9 mouse cellular contexts compared by ENCODE assay signal in genomic region chr1:181923384-181923783, GRCm38 (mm10).
DNase-seq lines count a peak whose midpoint lies in the region; ATAC-seq lines count a peak whose summit lies in the region.
"Had no signal": no experiment of that assay in that cellular context is flagged by ENCODE, and none has a peak within 500 bp of the region (broad histone marks: within the 10 kb centered on the region; RNA-seq: fewer than 3 reads in every experiment).

No protein-coding gene starts in this region.

- no peak for DNase-seq in lung, postnatal 25 days (ENCODE audit: low spot score)
- peak; percentile 64 for DNase-seq in embryonic facial prominence, embryonic 10.5 days (ENCODE audit: low spot score)
- peak; percentile 46 to 50 for DNase-seq in heart, postnatal 10 days
- peak; percentile 55 to 82 for DNase-seq in left cerebral cortex, postnatal 25 days (ENCODE audit: low spot score in 2 of 2)
- DNase-seq in right cerebral cortex, postnatal 36 days (ENCODE audit: low spot score in 2 of 2): peak; percentile 58 to 68
- DNase-seq in urinary bladder, postnatal 14 days (ENCODE audit: low spot score): no peak

- ATAC-seq in lung, embryonic 16.5 days (ENCODE audit: low read depth): peak; percentile 47; the same call in 1 of the 2 replicates
- no peak; the same call in 1 of the 2 replicates for ATAC-seq in cerebellum, adult (ENCODE audit: insufficient number of reproducible peaks, low FRiP score, low TSS enrichment)

- intact Hi-C loops in heart, postnatal 10 days (cut with DNase I): loop anchor here (10.0 kb wide), 1 partner anchor 191 kb away; no protein-coding TSS in a partner anchor
- intact Hi-C loops in left cerebral cortex, postnatal 25 days (cut with DNase I): loop anchor here (5.0 to 10.0 kb wide), 2 partner anchors 71 to 94 kb away; partner anchors contain the start of gene Enah

- H3K27ac ChIP-seq in lung, embryonic 16.5 days (ENCODE audit: low read length): no peak overlapping the region
- H3K27ac ChIP-seq in embryonic facial prominence, embryonic 10.5 days (replicated peaks): no peak overlapping the region
- H3K27ac ChIP-seq: macrophage had no signal

- WGBS in lung, embryonic 16.5 days: 67% methylated on average over 24 of the region's 24 CpGs
- 80% methylated on average over 24 of the region's 24 CpGs for WGBS in embryonic facial prominence, embryonic 10.5 days

- no peaks in the 10 kb centered on the region for H3K36me3 ChIP-seq in lung, embryonic 16.5 days (ENCODE audit: control insufficient read depth, insufficient read depth, low read length)
- peaks cover 77% of the 10 kb centered on the region for H3K36me3 ChIP-seq in embryonic facial prominence, embryonic 10.5 days (replicated peaks)

- H3K4me3 ChIP-seq in lung, embryonic 16.5 days (ENCODE audit: low read length): no peak overlapping the region
- H3K4me3 ChIP-seq in embryonic facial prominence, embryonic 10.5 days: no peak overlapping the region

- H3K4me1 ChIP-seq in lung, embryonic 16.5 days (replicated peaks; ENCODE audit: control insufficient read depth, insufficient read depth, low read length): no peaks in the 10 kb centered on the region
- peaks cover 5% of the 10 kb centered on the region for H3K4me1 ChIP-seq in embryonic facial prominence, embryonic 10.5 days

- no peak overlapping the region for H3K9ac ChIP-seq in lung, embryonic 16.5 days (ENCODE audit: low read length)

- no peaks in the 10 kb centered on the region for H3K9me3 ChIP-seq in lung, embryonic 16.5 days (ENCODE audit: control insufficient read depth, low read length)
- H3K9me3 ChIP-seq in embryonic facial prominence, embryonic 10.5 days: no peaks in the 10 kb centered on the region

- H3K27me3 ChIP-seq in lung, embryonic 16.5 days (ENCODE audit: control insufficient read depth, insufficient read depth, low read depth, low read length): no peaks in the 10 kb centered on the region
- H3K27me3 ChIP-seq in embryonic facial prominence, embryonic 10.5 days (replicated peaks; ENCODE audit: low read depth, poor library complexity, severe bottlenecking): no peaks in the 10 kb centered on the region

- H3K4me2 ChIP-seq in lung, embryonic 16.5 days (ENCODE audit: low read depth, low read length): no peak overlapping the region

Comparison
In these comparisons a context has a peak if more than half of its experiments do, and no peak if none do; other contexts are left out.
1. DNase-seq: peak in embryonic facial prominence, embryonic 10.5 days (single experiment), heart, postnatal 10 days (2 of 2), left cerebral cortex, postnatal 25 days (2 of 2) and right cerebral cortex, postnatal 36 days (2 of 2); none in lung, postnatal 25 days (single experiment) and urinary bladder, postnatal 14 days (single experiment).